Mouse (Mus musculus) gastrocnemius, postnatal 10 days (tissue): ENCODE results near the gene Stk24. TPM values are rescaled to one million over a fixed set of nuclear protein-coding genes. Genes with fewer than 3 reads are reported as not detected.
A peak's percentile ranks its signal among the peaks of the same experiment; 100 is the strongest.

Experiments
- DNase-seq: peaks from one replicate; pipeline ENCODE4 v3.0.0; 2021; ENCODE audit warnings: mixed read lengths
- total RNA-seq, 2 experiments: library from RNA; stranded (reverse); gene quantifications; 2 replicates each; pipeline ENCODE4 v1.2.3; 2021

Stk24 gene
- total RNA-seq, 2 experiments from 2014 or later: 37.6 to 39.7 TPM

DNA sequence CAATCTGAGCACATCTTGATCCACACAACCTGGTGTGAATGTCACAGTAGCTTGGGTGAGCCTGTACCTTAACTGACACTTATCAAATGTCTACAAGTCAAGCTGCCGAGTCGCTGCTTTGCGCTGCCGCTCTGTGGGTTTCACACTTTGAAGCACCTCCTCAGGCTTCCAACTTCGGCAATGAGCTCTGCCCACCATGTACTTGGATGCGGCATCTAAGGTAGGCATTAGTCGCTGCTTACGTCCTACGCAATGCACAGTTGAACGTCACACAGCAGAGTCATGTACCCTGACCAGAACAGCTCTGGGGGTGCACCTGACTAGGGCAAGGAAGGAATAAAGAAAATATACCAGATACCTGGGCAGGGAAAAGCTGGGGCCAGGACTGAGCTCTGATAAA, 66.5 kb downstream of the Stk24 start:
- no peak for DNase-seq

DNA sequence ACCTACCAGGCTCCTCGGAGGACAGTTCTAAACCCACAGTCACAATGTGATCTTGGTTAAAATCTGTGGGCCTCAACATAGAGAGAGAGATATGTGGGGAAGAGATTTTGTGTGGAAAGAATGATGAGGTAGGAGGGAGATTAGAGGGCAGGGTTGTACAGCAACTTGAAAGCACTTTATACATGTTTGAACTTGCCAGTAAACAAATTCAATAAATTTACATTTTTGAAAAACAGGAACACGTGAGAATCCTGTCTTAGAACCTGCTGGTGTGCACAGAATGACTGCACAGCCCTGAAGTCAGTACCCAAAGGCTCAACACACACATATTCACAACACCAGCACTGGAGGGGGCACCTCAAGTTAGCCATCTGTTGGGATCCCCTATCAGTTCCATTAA, 68.7 kb downstream of the Stk24 start:
- no peak for DNase-seq

GRCm38 (mm10) chr14:121310325-121311080, 69.3 kb downstream of the Stk24 start:
- DNase-seq: no peak

DNA sequence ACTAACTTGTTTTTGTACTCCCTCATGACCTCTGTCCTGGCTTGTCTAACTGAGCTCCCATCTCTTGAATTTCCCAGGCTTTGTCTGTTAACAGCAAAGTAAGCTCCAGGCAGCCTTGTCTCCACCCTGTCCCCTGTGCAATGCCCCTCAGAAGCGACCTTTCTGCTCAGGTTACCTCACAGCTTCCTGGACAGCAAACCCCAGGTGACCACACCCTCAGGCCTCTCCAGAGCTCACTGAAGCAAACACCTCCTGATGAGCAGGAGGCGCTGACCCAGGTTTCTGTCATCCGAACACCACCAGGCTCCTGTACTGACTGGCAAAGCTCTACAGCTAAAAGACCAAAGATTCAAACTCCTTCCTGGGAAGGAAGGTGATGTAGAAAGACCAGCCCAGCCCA, 69.9 kb downstream of the Stk24 start:
- no peak for DNase-seq

DNA sequence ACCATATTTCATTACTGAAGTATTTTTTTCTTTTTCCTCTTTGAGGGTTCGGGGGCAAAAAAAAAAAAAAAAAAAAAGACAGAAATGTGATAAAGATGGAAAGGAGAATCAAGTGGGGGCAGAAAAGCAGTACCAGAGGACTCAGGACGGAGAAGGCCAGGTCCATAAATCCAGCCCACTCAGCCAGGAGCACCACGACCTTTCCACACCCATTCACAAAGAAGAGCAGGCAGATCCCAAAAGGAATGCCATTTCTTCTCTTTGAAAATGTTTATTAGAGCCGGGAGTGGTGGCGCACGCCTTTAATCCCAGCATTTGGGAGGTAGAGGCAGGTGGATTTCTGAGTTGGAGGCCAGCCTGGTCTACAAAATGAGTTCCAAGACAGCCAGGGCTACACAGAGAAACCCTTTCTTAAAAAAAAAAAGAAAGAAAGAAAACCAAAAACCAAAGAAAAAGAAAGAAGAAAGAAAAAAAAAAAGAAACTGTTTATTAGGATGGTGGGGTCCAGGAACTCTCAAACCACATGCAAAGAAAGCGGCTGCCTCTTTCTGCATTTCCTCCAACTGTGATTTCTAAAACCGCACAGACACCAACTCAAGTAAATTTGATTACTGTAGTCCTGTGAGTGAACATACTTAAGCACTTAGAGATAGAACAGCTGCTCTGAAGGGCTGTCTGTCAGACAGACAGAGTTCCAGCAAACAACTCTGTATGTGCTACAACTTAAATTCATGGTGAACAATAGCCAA, 74.3 kb downstream of the Stk24 start:
- DNase-seq: no peak

DNA sequence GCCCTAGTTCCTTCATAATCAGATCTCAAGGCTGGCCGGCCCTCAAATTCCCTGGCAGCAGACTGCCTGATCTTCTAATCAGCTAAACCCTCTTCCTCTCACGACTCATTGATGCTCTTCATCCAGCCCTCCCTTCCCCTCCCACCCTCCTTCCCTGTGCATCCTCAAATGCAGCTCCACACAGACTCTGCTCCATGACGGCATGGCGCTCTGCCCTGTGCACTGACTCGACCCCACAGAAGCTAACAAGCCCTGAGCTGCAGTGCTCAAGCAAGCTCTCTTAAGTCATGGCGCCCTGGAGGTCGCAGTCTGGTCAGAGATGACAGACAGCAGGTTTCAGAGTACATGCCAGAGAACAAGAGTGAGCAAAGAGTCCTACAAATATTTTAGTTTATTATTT, 75.3 kb downstream of the Stk24 start:
- DNase-seq: no peak

GRCm38 (mm10) chr14:121299093-121299492, 80.7 kb downstream of the Stk24 start:
- DNase-seq: no peak

DNA sequence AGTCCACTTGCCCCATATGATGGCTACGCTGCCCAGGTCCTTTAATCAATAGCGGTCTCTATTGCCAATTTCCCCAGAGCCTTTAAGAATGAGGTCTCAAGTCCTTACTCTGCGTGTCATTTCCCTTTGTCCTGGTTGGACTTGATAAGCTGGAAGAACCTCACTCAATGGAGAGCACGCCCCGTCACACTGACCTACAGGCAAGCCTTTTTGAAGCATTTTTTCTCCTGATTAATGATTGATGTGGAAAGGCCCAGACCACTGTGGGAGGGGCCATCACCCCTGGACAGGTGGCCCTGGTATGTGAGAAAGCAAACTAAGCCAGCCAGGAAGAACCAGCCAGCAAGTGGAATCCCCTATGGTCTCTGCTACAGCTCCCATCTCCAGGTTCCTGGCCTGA, 81.3 kb downstream of the Stk24 start:
- no peak for DNase-seq

DNA sequence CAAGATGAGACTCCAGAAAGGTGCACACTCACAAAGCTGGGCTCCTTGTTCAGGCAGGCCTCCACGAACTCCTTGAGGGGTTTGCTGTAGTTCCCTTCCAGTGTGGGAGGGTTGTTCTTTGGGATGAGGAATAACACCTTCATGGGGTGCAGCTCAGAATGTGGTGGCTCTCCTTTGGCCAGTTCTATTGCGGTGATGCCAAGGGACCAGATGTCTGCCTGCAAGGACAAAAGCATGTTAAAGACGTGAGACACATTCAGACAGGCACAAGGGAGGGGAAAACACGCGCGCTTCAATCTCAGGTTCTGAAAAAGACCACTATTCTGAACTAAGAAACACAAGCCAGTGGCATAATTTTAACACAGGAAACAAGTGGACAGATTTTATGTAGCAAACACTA, 82.7 kb downstream of the Stk24 start:
- no peak for DNase-seq

DNA sequence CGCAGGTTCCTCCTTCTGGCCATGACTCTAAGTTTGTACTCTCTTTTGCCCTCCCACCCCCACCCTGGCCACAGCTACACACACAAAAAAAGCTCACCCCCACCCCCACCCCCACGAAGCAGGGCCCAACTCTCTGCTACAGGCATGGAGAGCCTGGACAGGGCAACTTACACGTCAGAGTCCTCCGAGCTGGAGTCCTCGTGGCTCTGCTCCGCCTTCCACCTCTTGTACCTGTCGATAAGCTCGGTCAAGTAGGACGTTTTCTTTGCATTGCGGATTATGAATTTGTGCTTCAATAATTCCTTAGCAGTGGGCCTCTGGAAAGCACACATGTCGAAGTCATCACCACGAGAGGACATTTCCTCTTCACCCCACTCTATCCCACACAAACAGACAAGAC, 85.3 kb downstream of the Stk24 start:
- DNase-seq: no peak

DNA sequence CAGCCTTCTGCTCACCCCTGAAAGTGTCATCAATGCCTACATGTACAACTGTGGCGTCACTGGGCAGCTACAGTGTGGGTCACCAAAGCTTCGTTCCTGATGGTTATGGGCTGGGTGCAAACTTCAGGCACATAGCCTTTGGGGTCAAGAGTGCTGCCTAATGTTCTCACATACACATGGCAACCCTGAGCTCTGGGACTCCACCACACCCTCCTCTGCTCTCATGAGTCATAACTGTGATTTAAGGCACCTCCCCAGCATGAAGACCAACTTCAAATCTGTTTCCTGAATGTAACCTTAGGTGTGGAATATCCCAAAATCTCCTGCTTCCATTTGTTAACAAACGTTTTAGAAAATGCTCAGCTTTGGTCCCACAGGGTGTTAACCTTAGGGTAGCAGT, 87.4 kb downstream of the Stk24 start:
- no peak for DNase-seq

DNA sequence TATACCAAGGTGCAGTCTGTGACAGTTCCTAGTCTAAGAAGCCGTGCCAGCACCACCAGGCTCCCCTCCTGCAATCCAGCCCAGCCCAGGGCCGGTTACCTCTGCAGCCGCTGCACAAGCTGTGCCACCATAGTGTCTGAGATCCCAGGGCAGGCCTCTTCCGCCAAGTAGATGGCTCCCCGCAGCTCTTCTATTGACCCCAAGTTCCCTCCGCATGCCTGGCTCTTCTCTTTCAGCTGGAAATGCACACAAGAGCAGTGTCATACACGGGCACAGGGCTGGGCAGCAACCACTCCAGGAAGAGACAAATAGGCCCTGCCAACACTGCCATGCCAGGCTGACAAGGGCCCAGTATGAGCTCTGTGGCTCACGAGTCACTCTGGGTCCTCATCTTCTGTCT, 87.9 kb downstream of the Stk24 start:
- DNase-seq: no peak

- no peak for DNase-seq
These were observed 94.3 kb downstream of the Stk24 start for GRCm38 (mm10) chr14:121285379-121286120.

GRCm38 (mm10) chr14:121281336-121281710, 98.5 kb downstream of the Stk24 start:
- no peak for DNase-seq

DNA sequence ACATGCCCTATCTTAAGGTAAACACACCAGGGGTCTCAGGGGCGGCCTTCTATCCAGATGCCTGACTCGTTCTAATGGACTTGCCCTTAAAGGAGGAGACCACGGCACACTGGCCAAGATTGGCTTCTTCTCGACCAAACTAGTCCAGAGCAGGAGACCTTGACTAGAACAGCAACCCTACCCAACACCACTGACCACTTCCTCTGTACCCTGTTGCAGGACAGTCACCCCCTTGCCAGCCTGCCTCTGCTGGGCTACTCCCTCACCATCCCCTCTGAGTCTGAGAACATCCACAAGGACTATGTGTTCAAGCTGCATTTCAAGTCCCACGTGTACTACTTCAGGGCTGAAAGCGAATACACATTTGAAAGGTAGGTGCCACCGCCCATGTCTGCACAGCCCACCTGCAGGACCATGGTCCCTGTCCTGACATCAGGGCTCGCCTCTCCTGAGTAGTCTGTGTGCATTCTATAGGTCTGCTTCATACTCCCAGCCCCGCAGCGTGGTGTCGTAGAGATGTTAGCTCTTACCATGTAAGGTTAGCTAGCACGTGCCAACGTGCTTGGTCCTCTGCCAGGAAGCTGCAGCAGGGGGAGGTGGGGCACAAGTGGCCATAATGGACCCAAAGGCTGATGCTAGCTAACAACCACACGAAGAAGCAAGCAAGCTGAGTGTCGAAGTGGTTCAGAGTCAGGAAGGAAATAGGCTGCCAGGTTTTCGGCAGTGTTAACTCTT, 99.0 kb downstream of the Stk24 start:
- DNase-seq: peak; percentile 31

- peak; percentile 89 for DNase-seq
These were observed 100.7 kb downstream of the Stk24 start for GRCm38 (mm10) chr14:121279106-121279505.

DNA sequence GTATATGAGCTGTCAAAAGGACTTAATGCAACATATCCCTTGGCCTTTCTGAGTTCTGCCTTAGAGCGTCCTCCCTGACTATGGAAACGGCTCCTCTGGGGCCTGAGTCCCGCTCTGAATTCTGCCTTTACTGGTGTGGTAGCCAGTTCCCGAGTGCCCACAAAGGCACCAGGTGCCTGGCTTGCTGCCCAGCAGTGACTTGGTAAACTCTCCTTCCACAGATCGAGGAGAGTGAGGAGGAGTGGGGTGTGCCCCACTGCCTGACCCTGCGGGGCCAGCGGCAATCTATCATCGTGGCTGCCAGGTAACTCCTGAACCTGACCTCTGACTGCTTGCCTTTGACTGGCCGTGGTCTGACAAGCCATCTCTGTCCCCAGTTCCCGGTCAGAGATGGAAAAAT, 103.8 kb downstream of the Stk24 start:
- no peak for DNase-seq

DNA sequence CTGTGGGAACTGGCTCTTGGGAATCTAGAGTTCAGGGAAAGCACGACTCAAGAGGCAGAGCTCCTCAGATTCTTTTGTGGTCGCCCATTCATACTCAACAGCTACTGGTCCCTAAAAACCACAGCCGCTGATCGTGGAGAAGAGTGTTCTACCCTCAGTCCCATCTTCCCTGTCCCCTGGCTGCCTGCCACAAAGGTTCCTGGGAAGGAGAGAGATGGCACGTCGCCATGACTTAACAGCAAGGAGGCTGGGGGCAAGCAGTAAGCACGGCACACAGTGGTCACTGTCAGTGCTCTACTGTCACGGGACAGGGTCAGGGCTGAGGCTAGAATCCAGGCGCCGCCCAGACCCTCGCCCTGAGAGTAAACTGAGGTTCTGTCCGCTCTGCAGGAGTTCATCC, 104.8 kb downstream of the Stk24 start:
- DNase-seq: no peak

DNA sequence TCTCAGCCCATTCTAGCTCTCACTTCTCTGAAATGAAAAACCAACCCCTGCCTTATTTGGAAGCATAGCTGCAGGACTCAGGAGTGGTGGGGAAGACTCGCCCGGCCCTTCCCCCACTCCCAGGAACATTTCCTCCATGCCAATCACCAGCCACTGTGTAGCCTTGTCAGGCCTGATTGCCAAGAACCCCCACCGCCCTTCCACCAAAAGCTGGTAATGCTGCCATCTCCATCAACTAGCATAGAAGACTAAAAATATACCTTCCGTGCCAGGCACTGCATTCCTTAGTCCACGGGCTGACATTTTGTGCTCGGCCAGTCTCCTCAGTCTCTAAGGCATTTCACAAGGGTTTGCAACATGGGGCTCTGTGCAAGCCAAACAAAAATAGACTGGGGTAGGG, 109.3 kb downstream of the Stk24 start:
- DNase-seq: no peak

GRCm38 (mm10) chr14:121267801-121268200, 112.0 kb downstream of the Stk24 start:
- DNase-seq: no peak

DNA sequence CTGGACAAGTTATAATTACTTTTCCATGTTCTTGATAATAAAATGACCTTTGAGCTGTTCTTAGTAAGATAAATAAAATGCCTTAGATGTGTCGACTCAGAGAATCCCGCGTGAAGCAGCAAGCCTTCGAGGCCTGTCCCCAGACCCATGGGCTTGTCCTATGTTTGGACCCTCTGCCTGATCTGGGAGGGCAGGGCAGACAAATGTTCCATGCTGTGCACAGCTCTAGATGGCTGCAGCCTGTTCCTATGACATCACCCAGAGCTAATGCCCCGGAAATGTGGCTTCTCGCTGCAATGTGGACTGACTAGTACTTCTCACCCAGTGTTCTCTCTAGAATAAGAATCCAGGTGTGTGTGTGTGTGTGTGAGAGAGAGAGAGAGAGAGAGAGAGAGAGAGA, 115.4 kb downstream of the Stk24 start:
- no peak for DNase-seq

GRCm38 (mm10) chr14:121263912-121264311, 115.9 kb downstream of the Stk24 start:
- DNase-seq: no peak

DNA sequence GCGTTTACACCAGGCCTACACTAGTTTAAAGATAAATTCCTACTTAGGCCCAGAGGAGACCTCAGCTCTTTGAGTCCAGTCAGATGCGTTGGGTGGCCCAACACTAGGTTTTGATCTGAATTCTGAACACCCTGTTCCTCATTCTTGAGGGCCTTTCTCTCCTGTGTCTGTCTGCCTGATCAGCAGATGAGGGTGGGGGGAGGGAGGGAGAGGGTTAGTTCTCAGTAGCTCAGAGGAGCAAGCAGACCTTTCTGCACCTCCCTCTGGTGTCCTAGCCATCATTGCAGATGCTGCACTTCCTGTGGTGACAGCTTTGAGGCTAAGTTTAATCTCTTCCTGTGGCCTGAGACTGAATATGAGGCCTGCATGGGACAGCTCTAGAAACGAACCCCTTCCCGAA, 117.2 kb downstream of the Stk24 start:
- no peak for DNase-seq
